Mouse (Mus musculus) natural killer cell, adult 2 months (primary cell): ENCODE measurements around the gene Cyp2b10.
A peak's percentile ranks its signal among the peaks of the same experiment; 100 is the strongest.
"Not testable (repeated sequence)": the region's sequence is repeated elsewhere in the genome, so short reads cannot be mapped to it uniquely, and the experiment has no call there.

Source experiments
- DNase-seq, 2 experiments: peaks; one replicate each; pipeline ENCODE4 v3.0.0; 2022; ENCODE audit warnings: low spot score in 2 of 2

Cyp2b10 gene

DNA sequence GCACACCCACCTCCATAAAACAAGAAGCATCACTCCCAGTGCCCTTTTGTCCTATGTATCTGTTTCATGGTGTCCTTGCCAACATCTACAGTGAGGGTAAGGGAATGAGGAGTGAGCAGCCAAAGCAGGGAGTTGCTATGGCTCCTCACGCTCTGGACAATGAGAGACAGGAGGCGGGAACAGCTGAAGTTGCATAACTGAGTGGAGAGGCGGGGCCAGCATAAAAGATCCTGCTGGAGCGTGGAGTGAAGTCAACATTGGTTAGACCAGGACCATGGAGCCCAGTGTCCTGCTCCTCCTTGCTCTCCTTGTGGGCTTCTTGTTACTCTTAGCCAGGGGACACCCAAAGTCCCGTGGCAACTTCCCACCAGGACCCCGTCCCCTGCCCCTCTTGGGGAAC lies at the start of gene Cyp2b10:
Gene Cyp2b10, plus strand, starts transcription at position 210 of the 400 bp plus-strand sequence.
- DNase-seq, result no peak

DNA sequence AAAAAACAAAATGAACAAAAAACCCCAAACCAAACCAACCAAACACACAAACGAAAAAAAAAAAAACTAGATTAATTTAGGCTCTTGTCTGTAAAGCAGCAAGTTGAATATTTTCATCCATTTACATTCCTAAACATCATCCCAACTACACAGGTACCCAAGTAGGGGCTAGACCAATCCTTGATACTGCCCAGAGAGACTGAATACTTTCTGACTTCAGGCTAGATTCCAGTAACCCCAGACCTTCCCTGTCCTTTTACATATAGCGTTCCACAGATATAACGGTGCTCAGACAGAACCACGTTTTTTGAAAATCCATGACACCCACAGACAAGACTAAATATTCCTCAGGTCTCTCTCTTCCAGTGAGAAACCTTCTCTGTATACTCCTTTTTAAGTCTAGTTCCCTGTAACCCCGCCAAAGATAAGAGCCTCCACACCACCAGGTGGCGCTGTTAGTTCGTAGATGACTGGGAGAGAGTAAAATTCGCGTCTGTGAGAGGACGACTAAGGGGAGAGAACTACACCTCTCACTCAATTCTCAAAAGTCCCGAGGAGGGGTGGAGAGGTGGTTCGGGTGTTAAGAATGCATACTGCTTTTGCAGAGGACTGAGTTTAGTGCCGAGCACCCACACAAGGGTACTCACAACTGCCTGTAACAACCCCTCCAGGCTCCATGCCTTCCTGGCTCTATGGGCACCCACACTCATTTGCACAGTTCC lies 49.5 kb upstream of the Cyp2b10 start:
- DNase-seq, result peak; percentile 67 to 83

DNA sequence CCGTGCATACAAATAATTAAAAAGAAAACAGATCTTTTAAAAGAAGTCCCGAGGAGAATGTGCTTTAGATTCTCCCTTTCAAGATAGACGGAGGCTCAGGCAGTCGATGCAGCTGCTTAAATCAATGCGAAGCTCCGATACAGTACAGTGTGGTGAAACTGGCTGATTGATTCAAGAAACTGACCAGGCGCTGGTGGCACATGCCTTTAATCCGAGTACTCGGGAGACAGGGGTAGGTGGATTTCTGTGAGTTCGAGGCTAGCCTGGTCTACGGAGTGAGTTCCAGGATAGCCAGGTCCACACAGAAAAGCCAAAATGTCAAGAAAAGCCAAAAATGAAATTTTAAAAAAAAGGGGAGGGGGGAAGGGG lies 49.0 kb upstream of the Cyp2b10 start:
- no peak for DNase-seq

DNA sequence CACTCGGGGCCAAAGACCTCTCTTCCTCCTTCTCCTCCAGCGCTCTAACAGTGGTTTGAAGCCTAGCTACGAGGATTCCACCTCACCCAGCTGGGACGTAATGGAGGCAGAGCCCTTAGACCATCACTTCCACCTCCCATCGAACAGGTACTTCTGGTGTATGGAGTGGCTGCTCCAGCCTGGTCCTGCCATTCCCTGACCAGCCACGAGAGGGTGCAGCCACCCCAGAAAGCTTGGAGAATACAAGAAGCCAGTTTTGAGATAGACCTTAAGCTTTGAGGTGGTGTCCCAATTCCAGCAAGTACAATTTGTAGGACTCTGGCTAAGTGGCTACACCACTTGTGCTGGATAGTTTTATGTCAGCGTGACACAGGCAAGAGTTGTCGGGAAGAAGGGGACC lies 42.3 kb upstream of the Cyp2b10 start:
- DNase-seq, result peak; percentile 34 to 64

DNA sequence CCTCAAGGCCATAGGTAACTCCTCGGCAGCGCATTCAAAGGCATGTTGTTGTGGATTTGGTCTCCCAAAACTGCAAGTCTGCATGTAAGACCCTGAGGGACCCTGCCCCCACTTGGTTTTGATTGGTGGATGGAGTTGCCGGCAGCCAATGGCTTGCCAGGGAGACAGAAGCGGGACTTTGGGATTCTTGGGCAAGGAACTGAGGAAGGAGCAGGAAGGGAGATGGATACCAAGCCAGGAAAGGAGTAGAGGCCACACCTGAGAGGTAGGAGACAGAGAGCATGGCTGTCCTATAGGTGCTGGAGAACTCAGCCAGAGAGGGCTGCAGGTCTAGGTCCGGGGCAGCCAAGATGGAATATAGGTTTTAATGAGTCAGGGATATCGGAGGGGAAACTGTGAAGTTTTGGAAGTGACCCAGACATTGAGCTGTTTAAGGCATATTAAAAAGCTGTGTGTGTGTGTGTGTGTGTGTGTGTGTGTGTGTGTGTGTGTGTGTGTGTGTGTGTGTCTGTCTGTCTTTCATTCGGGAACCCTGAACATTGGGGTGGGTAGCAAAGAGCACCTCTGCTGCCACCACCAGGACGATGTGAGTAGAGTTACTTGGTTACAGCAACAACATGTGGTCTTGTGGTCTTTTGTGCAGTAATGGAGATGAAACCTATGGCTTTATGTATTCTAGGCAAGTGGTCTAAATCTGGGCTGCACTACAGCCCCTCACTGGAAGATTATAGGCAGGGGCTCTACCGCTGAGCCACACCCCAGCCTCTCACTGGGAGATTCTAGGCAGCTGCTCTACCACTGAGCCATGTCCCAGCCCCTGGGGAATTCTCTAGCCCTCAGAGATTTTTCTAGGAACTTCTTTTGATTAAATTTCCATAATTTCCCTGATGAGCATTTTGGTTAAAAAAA lies 37.2 kb upstream of the Cyp2b10 start:
- DNase-seq, result no peak

DNA sequence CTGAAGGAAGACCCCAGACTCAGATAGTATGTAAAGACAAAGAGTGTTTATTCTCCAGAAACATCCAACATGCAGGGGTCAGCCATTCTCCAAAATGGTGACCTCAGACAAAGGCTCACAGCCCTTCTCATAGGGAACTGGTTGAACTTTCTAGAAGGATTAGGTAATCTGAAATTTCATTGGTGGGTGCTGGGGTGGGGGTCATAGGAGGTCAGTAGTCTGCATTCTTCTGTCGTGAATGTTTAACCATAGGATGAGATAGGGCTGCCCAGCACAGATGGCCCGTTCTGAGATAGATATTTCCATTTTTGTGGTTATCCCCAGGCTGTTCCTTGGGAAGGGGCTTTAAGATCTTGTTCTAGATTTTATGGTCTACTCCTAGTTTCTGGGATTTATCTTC lies 35.1 kb upstream of the Cyp2b10 start:
- DNase-seq, result no peak

DNA sequence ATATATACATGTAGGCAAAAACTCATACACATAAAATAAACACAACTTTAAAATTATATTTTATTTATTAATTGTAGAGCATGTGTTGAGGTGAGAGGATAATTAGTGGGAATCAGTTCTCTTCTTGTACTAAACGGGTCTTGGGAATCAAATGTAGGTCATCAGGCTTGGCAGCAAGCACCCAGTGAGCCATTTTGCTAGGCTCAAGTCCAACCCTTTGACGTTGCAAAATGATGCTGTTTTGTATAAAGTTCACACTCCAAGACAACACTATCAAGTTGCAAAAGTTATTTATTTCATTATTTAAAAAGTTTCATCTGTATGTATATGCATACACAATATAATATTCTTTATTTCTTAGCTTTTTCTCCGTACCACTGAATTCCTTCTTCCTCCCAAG lies 33.7 kb upstream of the Cyp2b10 start:
- DNase-seq, result no peak

DNA sequence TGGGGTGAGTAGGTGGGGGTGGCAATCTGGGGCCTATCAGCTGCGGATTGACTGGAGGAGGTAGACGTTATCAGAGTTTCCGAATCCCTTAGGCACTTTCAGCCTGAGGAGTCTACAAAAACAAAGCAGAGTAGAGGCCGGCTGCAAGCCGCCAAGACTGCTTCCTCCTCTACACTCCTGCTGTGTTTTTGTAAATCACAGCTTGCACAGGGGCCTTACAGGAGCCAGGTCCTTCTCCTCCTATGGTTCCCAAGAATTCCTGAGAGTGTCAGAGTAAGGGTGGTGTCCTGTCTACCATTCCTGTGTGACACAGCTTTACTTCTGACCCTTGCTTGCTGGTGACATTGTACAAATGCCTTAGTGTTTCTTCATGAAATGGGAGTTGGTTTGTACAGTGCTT lies 32.6 kb upstream of the Cyp2b10 start:
- no peak for DNase-seq

DNA sequence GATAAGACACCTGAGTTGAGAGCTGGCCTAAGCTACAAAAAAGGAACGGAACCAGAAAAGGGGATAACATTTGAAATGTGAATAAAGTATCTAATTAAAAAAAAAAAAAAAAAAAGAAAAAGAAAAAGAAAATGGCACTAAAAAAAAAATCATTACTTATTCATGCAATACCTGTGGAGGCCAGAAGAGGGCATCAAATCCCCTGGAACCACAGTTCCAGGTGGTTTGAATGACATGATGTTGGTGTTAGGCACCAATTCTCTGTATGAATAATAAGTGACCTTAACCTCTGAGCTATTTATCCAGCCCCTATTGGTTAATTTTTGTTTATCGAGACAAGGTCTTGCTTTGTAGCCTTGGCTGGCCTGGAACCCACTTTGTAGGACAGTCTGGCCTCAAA lies 27.6 kb upstream of the Cyp2b10 start:
- DNase-seq, result no peak

DNA sequence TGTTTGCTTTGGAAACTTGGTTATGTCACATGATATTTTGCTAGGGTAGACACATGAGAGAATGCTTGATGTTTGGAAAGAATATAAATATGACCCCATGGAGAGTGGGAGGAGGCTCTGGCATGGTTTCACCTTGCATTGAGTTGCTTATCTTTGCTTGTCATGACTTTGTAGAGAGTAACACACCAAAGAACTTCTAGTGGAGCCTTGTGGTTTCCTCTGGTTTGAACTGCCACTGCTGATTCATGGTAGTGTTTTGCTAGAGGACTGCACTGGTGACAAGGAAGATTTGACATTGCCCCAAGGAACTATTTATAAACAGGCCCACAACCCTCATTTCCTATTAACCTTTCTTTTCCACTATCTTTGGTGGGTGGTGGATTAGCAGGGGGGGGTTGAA lies 24.8 kb upstream of the Cyp2b10 start:
- DNase-seq, result no peak

DNA sequence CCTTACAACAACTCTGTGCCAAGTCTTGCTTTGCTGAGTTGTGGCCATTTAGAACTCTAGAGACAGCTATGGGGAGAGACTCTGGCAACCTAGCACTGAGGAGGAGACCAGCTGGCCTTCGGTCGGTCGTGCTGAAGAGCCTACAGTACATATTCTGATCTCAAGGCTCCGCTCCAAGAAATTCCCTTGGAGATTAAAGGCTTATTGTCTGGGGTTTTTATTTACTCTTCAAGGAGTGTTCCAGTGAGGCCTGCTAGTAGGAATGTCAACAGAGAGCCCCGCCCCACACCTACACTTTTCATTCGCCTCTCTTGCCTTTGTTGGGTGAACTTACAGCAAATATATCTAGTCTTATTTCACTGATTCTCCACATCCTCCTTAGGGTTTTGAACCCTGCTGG lies 18.7 kb upstream of the Cyp2b10 start:
- DNase-seq, result no peak

DNA sequence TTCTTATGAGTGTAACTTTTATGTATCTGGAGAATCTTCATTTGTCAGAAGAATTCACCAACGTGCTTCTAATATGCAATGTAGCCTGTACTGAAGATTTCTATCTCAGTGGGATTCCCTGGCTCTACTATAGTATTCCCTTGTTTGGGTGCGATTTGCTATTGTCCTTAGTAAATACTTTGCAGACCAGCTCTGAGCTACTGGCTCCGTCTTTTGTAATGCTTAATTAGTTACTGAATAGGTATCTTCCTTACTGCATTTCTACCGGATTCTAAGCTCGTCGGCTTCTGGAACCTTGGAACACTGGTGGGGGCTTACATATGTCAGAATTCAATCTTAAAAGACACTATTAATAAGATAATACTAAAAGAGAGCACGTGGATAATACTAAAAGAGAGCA lies 16.7 kb upstream of the Cyp2b10 start:
- DNase-seq, result not testable (repeated sequence)

DNA sequence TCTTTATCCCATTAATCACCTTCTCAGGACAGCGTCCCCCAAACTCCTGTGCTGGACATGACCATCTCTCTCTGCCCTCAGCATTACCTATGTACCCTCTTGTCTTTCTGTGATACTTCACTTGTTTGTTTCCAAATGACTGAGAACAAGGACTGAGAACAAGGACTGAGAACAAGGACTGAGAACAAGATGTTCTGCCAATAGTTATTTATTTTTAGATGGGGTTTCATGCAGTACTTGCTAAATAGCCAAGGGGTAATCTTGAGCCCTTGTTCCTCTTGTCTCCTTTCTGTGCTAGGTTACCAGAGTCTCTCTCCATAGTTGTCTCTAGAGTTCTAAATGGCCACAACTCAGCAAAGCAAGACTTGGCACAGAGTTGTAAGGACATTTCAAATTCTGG lies 13.1 kb upstream of the Cyp2b10 start:
- no peak for DNase-seq

DNA sequence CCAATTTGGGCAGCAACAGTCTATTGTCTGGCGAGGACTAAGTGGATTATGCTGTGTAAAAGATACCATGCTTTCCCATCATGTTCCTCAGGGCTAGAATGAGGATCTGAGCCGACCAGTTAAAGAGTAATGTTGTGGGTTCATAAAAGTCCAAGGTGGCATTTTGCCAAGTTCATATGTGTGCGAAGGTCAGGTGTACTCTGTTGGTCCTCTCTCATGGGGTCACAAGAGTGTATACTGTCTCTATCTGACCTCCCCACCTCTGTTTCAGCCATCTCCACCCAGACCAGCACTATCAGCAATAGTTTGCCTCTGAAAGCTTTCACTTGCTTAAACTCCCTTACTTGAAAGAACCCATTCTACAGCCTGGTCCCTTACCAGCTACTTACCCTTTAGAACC lies 9.7 kb upstream of the Cyp2b10 start:
- DNase-seq, result no peak

DNA sequence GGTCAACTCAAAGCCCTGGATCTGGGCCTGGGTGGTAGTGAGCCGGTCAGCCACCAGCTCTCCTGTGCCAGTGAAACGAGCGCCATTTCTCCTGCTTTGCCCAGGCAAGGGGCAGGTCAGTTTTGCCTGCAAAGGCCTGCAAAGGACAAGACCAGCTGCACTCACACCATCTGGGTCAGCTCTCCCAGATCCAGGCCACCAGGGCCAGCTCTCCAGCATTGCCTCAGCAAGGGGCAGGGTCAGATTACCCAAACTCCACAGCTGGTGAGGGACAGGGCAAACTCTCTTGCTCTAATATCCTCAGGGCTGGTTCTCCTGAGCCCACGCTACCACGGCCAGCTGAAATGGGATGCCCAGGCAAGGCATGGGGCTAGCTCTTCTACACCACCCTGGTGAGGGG lies 4.3 kb upstream of the Cyp2b10 start:
- DNase-seq, result no peak

DNA sequence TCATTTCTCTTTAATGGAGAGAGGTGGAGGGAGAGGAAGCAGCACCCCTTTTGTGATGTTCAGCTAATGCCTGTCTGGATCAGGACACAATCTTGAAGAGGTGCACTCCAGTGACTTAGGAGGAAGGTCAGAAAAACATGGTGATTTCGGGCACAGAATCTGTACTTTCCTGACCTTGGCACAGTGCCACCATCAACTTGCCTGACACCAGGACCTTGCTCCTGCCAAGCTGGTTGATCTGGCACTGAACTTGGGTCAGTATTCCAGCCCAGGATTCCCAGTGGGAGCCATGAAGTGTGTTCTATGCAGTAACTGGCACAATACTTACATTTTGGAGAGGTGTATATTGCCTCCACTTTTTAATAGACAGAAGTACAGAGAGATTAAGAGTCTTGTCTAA lies 2.3 kb upstream of the Cyp2b10 start:
- no peak for DNase-seq

DNA sequence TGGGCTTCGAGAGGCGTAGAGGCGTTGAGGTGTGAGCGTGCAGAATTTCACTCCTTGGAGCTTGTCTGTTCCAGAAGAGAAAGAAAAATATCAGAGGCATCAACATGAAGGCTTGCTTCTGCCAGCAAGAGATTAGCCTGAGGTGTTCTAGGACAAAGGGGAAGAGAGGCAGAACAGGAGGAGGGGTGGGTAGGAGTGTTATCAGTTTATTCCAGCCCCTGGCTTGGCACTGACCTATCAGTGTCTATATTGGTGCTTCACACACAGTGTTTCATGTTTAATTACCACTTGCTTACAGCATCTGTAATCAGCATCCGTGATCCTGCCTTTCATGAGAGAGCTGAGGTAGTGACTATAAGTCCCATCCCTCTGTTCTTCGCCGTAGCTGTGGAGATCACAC lies 644 bp downstream of the Cyp2b10 start:
- no peak for DNase-seq

DNA sequence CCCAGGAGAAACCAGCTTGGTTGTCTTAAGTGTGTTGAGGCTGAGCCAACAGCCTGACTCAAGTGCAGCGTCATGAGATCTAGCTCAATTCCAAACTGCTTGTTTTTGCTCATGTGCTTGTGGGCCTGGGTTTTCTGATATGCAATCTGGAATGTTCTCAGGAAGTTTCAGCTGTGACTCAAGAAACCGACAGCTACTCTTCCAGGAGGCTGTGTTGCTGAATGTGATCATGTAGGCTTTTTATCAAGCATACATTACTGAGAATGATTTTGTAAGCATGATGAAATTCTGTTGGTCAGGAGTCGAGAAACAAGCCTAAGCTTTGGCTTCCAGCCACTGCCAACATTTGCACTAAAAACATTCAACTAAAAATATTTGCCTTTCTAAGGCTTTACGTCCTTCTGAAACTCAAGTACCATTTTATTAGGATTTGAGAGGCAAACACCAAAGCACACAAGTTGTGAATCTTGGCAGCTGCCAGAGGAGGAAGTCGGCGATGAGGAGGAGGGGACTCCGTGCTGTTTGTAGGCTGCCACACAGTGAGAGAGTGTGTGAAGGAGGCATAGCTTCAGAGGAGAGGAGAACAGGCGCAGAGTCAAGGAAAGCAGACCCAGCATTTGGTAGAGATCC lies 4.8 kb downstream of the Cyp2b10 start:
- DNase-seq, result no peak

DNA sequence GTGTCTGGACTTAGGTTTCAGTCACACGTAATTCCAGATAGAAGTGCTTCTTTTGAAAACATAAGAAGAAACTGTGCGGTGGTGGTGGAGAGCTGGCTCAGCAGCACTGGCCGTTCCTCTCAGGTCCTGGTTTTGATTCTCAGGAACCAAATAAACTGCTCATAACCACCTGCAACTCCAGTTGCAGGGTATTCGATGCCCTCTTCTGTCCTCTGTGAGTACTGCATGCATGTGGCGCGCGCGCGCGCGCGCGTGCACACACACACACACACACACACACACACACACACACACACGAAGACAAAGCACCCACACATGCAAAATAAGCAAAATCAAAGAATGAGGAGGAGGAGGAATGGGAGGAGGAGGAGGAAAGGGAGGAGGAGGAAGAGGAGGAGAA lies 5.7 kb downstream of the Cyp2b10 start:
- no peak for DNase-seq

DNA sequence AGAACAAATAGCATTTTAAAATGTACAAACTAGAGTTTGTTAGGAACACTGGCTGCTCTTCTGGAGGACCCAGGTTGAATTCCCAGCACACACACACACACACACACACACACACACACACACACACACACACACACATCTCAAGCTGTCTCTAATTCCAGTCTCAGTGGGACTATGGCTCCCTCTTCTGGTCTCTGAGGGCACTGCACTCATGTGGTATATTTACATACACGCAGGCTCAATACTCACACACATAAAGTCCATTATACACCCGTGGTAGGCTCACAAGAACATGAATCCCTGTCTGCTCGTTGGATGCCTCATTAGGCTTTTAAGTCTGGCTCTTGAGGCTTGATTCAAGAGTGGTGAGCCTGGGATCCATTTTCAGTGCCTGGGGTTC lies 6.6 kb downstream of the Cyp2b10 start:
- DNase-seq, result no peak

DNA sequence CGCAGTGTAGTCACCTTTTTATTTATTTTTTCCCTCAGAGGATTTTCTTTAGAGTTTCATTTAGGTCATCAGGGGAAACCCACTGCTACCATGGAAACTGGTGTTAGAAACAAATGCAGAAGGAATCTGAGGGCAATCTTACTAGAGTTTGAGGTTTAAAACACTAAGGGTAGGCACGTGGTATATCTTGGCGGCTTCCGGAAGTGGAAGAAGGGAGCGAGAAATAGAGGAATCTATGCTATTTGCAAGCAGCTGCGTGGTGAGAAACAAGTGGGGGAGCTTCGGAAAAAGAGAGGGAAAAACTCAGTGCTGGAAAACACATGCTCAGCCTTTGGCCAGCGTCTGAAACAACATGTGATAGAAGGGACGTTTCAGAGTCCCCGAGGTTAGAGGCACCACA lies 7.1 kb downstream of the Cyp2b10 start:
- DNase-seq, result no peak

DNA sequence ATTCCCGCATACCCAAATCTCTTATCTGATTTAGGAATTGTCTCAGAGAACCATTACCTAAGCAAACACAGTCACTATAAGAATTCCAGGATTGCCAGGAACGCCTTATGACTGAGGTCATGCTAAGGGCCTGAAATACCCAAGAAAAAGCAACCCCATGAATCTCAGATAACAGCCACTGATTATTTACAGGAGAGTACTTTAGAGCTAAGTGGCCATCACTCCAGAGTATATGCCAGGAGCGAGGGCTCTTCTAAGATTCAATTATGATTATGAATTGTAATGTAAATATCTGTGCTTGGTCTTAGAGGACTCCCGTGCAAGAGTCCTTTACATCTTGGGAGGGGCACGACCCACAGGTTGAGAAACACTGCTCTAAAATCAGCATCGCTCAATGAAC lies 10.0 kb downstream of the Cyp2b10 start:
- no peak for DNase-seq

DNA sequence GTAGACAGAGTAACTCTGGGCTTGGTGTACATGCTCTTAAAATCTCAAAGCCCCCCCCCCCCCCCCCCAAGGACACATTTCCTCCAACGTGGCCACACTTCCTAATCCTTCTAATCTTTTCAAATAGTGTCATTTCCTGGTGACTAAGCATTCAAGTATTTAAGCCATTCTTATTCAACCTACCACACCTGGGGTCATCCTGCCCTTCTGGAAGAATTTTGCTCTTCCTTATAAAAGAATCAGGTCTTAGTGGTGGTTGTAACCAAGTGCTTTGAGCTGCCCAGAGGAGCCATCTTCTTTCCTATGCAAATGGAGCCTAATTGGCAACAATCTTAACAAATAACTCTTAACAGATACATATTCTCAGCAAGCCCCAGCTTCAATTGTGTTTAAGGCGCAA lies 12.6 kb downstream of the Cyp2b10 start:
- DNase-seq, result no peak
